Mouse (Mus musculus): ENCODE measurements at regions not wholly inside any gene's neighbourhood (a gene's known extent, or its start where the extent isn't known, plus 50 kb on each side); places are given as distances from the start of the nearest gene placed in this dataset.

GRCm38 (mm10) chr6:51641965-51642364, 118.3 kb downstream of the Snx10 start:
- peak; percentile 79 for DNase-seq (ENCODE audit: low spot score)

- no peak for DNase-seq (ENCODE audit: low spot score)
Observed at GRCm38 (mm10) chr6:51648813-51649212, 125.1 kb downstream of the Snx10 start.

- DNase-seq (ENCODE audit: low spot score) = no peak
Observed at GRCm38 (mm10) chr6:51653753-51654152, 130.1 kb downstream of the Snx10 start.

- DNase-seq (ENCODE audit: low spot score) = no peak
Observed at GRCm38 (mm10) chr6:51654991-51655390, 131.3 kb downstream of the Snx10 start.

GRCm38 (mm10) chr6:51656078-51656477, 132.4 kb downstream of the Snx10 start:
- DNase-seq (ENCODE audit: low spot score) = no peak

GRCm38 (mm10) chr6:51656883-51657640, 133.4 kb downstream of the Snx10 start:
- no peak for DNase-seq (ENCODE audit: low spot score)

GRCm38 (mm10) chr6:51658360-51658759, 134.7 kb downstream of the Snx10 start:
- no peak for DNase-seq (ENCODE audit: low spot score)

- DNase-seq (ENCODE audit: low spot score) = no peak
Observed at GRCm38 (mm10) chr6:51663178-51663577, 139.5 kb downstream of the Snx10 start.

GRCm38 (mm10) chr6:51664049-51664448, 140.3 kb downstream of the Snx10 start:
- DNase-seq (ENCODE audit: low spot score) = no peak

GRCm38 (mm10) chr6:51667022-51667421, 143.3 kb downstream of the Snx10 start:
- no peak for DNase-seq (ENCODE audit: low spot score)

- no peak for DNase-seq (ENCODE audit: low spot score)
Observed at GRCm38 (mm10) chr6:51675342-51675945, 151.7 kb downstream of the Snx10 start.

GRCm38 (mm10) chr6:51677162-51677996, 153.7 kb downstream of the Snx10 start:
- DNase-seq (ENCODE audit: low spot score) = no peak

- no peak for DNase-seq (ENCODE audit: low spot score)
Observed at GRCm38 (mm10) chr6:51678743-51679142, 155.0 kb downstream of the Snx10 start.

- DNase-seq (ENCODE audit: low spot score) = peak; percentile 45
Observed at GRCm38 (mm10) chr6:51680239-51680857, 156.6 kb downstream of the Snx10 start.

- DNase-seq (ENCODE audit: low spot score) = no peak
Observed at GRCm38 (mm10) chr6:51683131-51683530, 159.4 kb downstream of the Snx10 start.

- DNase-seq (ENCODE audit: low spot score) = peak; percentile 18
Observed at GRCm38 (mm10) chr6:51685651-51686287, 162.1 kb downstream of the Snx10 start.

GRCm38 (mm10) chr6:51690795-51691563, 167.3 kb downstream of the Snx10 start:
- DNase-seq (ENCODE audit: low spot score) = peak; percentile 60

- DNase-seq (ENCODE audit: low spot score) = no peak
Observed at GRCm38 (mm10) chr6:51693984-51694383, 170.3 kb downstream of the Snx10 start.

- DNase-seq (ENCODE audit: low spot score) = no peak
Observed at GRCm38 (mm10) chr6:51696396-51696795, 172.7 kb downstream of the Snx10 start.

GRCm38 (mm10) chr6:51697754-51698153, 174.1 kb downstream of the Snx10 start:
- no peak for DNase-seq (ENCODE audit: low spot score)

GRCm38 (mm10) chr6:51698244-51698643, 174.5 kb downstream of the Snx10 start:
- DNase-seq (ENCODE audit: low spot score) = no peak
